Mouse (Mus musculus): ENCODE results near the gene Itgb6. TPM values are rescaled to one million over a fixed set of nuclear protein-coding genes. Genes with fewer than 3 reads are reported as not detected.

Itgb6 gene
- polyA plus RNA-seq, 1 experiment from 2014 or later = 0.14 TPM

- ATAC-seq (ENCODE audit: low read depth) = no peak
- no peak overlapping the region for H3K4me3 ChIP-seq (replicated peaks)
- H3K9ac ChIP-seq = no peak overlapping the region
- no peak overlapping the region for H3K27ac ChIP-seq
- no peak overlapping the region for H3K4me2 ChIP-seq
- no peaks in the 10 kb centered on the region for H3K4me1 ChIP-seq (replicated peaks)
- DNase-seq = no peak
- no peaks in the 10 kb centered on the region for H3K9me3 ChIP-seq (replicated peaks)
- no peaks in the 10 kb centered on the region for H3K27me3 ChIP-seq
- WGBS (ENCODE audit: insufficient replicate concordance) = 65% methylated on average over 1 of the region's 1 CpGs
- no peaks in the 10 kb centered on the region for H3K36me3 ChIP-seq
These were observed 51.2 kb downstream of the Itgb6 start for GRCm38 (mm10) chr2:60671215-60671614.

GRCm38 (mm10) chr2:60663071-60663470, 59.4 kb downstream of the Itgb6 start:
- no peak for ATAC-seq (ENCODE audit: low read depth)
- H3K4me2 ChIP-seq = no peak overlapping the region
- no peaks in the 10 kb centered on the region for H3K36me3 ChIP-seq
- H3K4me3 ChIP-seq (replicated peaks) = no peak overlapping the region
- no peak overlapping the region for H3K9ac ChIP-seq
- no peaks in the 10 kb centered on the region for H3K4me1 ChIP-seq (replicated peaks)
- H3K9me3 ChIP-seq (replicated peaks) = no peaks in the 10 kb centered on the region
- no peak overlapping the region for H3K27ac ChIP-seq
- no peak for DNase-seq
- WGBS (ENCODE audit: insufficient replicate concordance) = 52% methylated on average over 1 of the region's 1 CpGs
- H3K27me3 ChIP-seq = no peaks in the 10 kb centered on the region

- 78% methylated on average over 4 of the region's 4 CpGs for WGBS (ENCODE audit: insufficient replicate concordance)
- H3K9me3 ChIP-seq (replicated peaks) = no peaks in the 10 kb centered on the region
- no peak overlapping the region for H3K4me3 ChIP-seq (replicated peaks)
- no peak overlapping the region for H3K4me2 ChIP-seq
- H3K9ac ChIP-seq = no peak overlapping the region
- no peak for DNase-seq
- no peaks in the 10 kb centered on the region for H3K4me1 ChIP-seq (replicated peaks)
- no peaks in the 10 kb centered on the region for H3K36me3 ChIP-seq
- no peak for ATAC-seq (ENCODE audit: low read depth)
- no peaks in the 10 kb centered on the region for H3K27me3 ChIP-seq
- no peak overlapping the region for H3K27ac ChIP-seq
These were observed 62.5 kb downstream of the Itgb6 start for GRCm38 (mm10) chr2:60659993-60660392.

- no peaks in the 10 kb centered on the region for H3K4me1 ChIP-seq (replicated peaks)
- DNase-seq = no peak
These were observed 63.5 kb downstream of the Itgb6 start for GRCm38 (mm10) chr2:60658992-60659391.

GRCm38 (mm10) chr2:60654828-60655227, 67.6 kb downstream of the Itgb6 start:
- Histone ChIP-seq H3K4me1 (replicated peaks) (no peaks in the 10 kb centered on the region), H3K36me3 (no peaks in the 10 kb centered on the region), H3K9me3 (replicated peaks) (no peaks in the 10 kb centered on the region), H3K4me3 (replicated peaks) (no peak overlapping the region), H3K4me2 (no peak overlapping the region), H3K27me3 (no peaks in the 10 kb centered on the region), H3K27ac (no peak overlapping the region), H3K9ac (no peak overlapping the region)
- WGBS (ENCODE audit: insufficient replicate concordance) = 28% methylated on average over 4 of the region's 4 CpGs
- DNase-seq (no peak), ATAC-seq (ENCODE audit: low read depth) (no peak)

More at GRCm38 (mm10) chr2:60658992-60659391, 63.5 kb downstream of the Itgb6 start:
- Histone ChIP-seq H3K9me3 (replicated peaks) (no peaks in the 10 kb centered on the region), H3K27ac (no peak overlapping the region), H3K36me3 (no peaks in the 10 kb centered on the region), H3K27me3 (no peaks in the 10 kb centered on the region), H3K9ac (no peak overlapping the region), H3K4me3 (replicated peaks) (no peak overlapping the region), H3K4me2 (no peak overlapping the region)
- WGBS (ENCODE audit: insufficient replicate concordance) = 67% methylated on average over 3 of the region's 3 CpGs
- ATAC-seq (ENCODE audit: low read depth) = no peak

GRCm38 (mm10) chr2:60650155-60650554, 72.3 kb downstream of the Itgb6 start:
- Histone ChIP-seq H3K4me2 (no peak overlapping the region), H3K36me3 (no peaks in the 10 kb centered on the region), H3K9me3 (replicated peaks) (no peaks in the 10 kb centered on the region), H3K27ac (no peak overlapping the region), H3K4me3 (replicated peaks) (no peak overlapping the region), H3K27me3 (no peaks in the 10 kb centered on the region), H3K4me1 (replicated peaks) (no peaks in the 10 kb centered on the region), H3K9ac (no peak overlapping the region)
- ATAC-seq (ENCODE audit: low read depth) = no peak
- WGBS (ENCODE audit: insufficient replicate concordance) = 72% methylated on average over 5 of the region's 5 CpGs
- DNase-seq = no peak

GRCm38 (mm10) chr2:60647650-60648049, 74.8 kb downstream of the Itgb6 start:
- Histone ChIP-seq H3K27me3 (no peaks in the 10 kb centered on the region), H3K4me1 (replicated peaks) (no peaks in the 10 kb centered on the region), H3K4me2 (no peak overlapping the region), H3K9ac (no peak overlapping the region), H3K36me3 (no peaks in the 10 kb centered on the region), H3K4me3 (replicated peaks) (no peak overlapping the region), H3K27ac (no peak overlapping the region), H3K9me3 (replicated peaks) (no peaks in the 10 kb centered on the region)
- ATAC-seq (ENCODE audit: low read depth) (no peak), DNase-seq (no peak)
- WGBS (ENCODE audit: insufficient replicate concordance) = 67% methylated on average over 5 of the region's 5 CpGs

GRCm38 (mm10) chr2:60646583-60646982, 75.9 kb downstream of the Itgb6 start:
- no peak overlapping the region for H3K4me2 ChIP-seq
- no peaks in the 10 kb centered on the region for H3K36me3 ChIP-seq
- no peaks in the 10 kb centered on the region for H3K27me3 ChIP-seq
- no peak overlapping the region for H3K9ac ChIP-seq
- no peaks in the 10 kb centered on the region for H3K9me3 ChIP-seq (replicated peaks)
- no peak for ATAC-seq (ENCODE audit: low read depth)
- WGBS (ENCODE audit: insufficient replicate concordance) = 77% methylated on average over 6 of the region's 6 CpGs
- DNase-seq = no peak
- no peak overlapping the region for H3K4me3 ChIP-seq (replicated peaks)
- no peaks in the 10 kb centered on the region for H3K4me1 ChIP-seq (replicated peaks)
- H3K27ac ChIP-seq = no peak overlapping the region

- no peaks in the 10 kb centered on the region for H3K27me3 ChIP-seq
- no peak overlapping the region for H3K9ac ChIP-seq
- no peak overlapping the region for H3K4me3 ChIP-seq (replicated peaks)
- WGBS (ENCODE audit: insufficient replicate concordance) = 62% methylated on average over 3 of the region's 3 CpGs
- H3K4me2 ChIP-seq = no peak overlapping the region
- no peak for DNase-seq
- no peaks in the 10 kb centered on the region for H3K36me3 ChIP-seq
- no peak for ATAC-seq (ENCODE audit: low read depth)
- no peak overlapping the region for H3K27ac ChIP-seq
- no peaks in the 10 kb centered on the region for H3K9me3 ChIP-seq (replicated peaks)
- H3K4me1 ChIP-seq (replicated peaks) = no peaks in the 10 kb centered on the region
These were observed 79.0 kb downstream of the Itgb6 start for GRCm38 (mm10) chr2:60643406-60643805.

GRCm38 (mm10) chr2:60642606-60643005, 79.8 kb downstream of the Itgb6 start:
- ATAC-seq (ENCODE audit: low read depth) (no peak), DNase-seq (no peak)
- no peak overlapping the region for H3K4me3 ChIP-seq (replicated peaks)
- H3K9me3 ChIP-seq (replicated peaks) = no peaks in the 10 kb centered on the region
- H3K9ac ChIP-seq = no peak overlapping the region
- H3K4me2 ChIP-seq = no peak overlapping the region
- no peaks in the 10 kb centered on the region for H3K4me1 ChIP-seq (replicated peaks)
- H3K27me3 ChIP-seq = no peaks in the 10 kb centered on the region
- WGBS (ENCODE audit: insufficient replicate concordance) = 78% methylated on average over 7 of the region's 7 CpGs
- no peak overlapping the region for H3K27ac ChIP-seq
- H3K36me3 ChIP-seq = no peaks in the 10 kb centered on the region

- no peak for DNase-seq
- 58% methylated on average over 7 of the region's 7 CpGs for WGBS (ENCODE audit: insufficient replicate concordance)
- H3K27me3 ChIP-seq = no peaks in the 10 kb centered on the region
- ATAC-seq (ENCODE audit: low read depth) = no peak
- no peaks in the 10 kb centered on the region for H3K9me3 ChIP-seq (replicated peaks)
- no peak overlapping the region for H3K9ac ChIP-seq
- no peak overlapping the region for H3K4me2 ChIP-seq
- H3K27ac ChIP-seq = no peak overlapping the region
- no peak overlapping the region for H3K4me3 ChIP-seq (replicated peaks)
- no peaks in the 10 kb centered on the region for H3K4me1 ChIP-seq (replicated peaks)
- no peaks in the 10 kb centered on the region for H3K36me3 ChIP-seq
These were observed 82.1 kb downstream of the Itgb6 start for GRCm38 (mm10) chr2:60640342-60640672.

- Histone ChIP-seq H3K36me3 (no peaks in the 10 kb centered on the region), H3K27me3 (no peaks in the 10 kb centered on the region), H3K4me3 (replicated peaks) (no peak overlapping the region), H3K9me3 (replicated peaks) (no peaks in the 10 kb centered on the region), H3K9ac (no peak overlapping the region), H3K4me1 (replicated peaks) (no peaks in the 10 kb centered on the region), H3K4me2 (no peak overlapping the region), H3K27ac (no peak overlapping the region)
- ATAC-seq (ENCODE audit: low read depth) (no peak), DNase-seq (no peak)
- 65% methylated on average over 10 of the region's 10 CpGs for WGBS (ENCODE audit: insufficient replicate concordance)
These were observed 82.7 kb downstream of the Itgb6 start for GRCm38 (mm10) chr2:60639617-60640341.

Measured in liver, embryonic 13.5 days (tissue).